In the genomic region with DNA sequence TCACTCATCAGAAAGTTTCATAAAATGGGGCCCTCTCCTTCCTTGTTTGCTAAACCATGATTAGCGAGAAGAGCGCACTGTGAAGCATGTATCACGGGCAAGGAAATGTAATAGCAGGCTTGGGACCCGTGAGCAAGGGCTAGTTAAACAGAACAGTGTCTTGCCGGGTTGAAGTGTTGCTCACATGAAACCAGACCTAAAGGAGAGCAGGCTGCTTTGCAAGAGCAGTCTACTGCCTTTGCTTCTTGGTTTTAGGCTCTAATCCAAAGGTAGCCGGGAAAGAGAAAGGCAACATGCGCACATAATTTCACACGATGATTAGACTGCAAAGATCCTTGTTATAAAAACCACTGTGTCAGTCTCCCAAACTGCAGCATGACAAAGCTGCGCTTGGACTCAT, we compare ENCODE assay signal across 10 mouse cellular contexts.
DNase-seq lines count a peak whose midpoint lies in the region; ATAC-seq and TF ChIP-seq lines count a peak whose summit lies in the region.
"Had no signal": no experiment of that assay in that cellular context is flagged by ENCODE, and none has a peak within 500 bp of the region (broad histone marks: within the 10 kb centered on the region; RNA-seq: fewer than 3 reads in every experiment).

No protein-coding gene starts in this region.

- peak overlapping the region; percentile 24 for H3K4me2 ChIP-seq in hindbrain, embryonic 12.5 days (replicated peaks)
- peak overlapping the region; percentile 43 for H3K4me2 ChIP-seq in midbrain, embryonic 16.5 days (ENCODE audit: low read length)
- no peak overlapping the region for H3K4me2 ChIP-seq in liver, embryonic 11.5 days

- H3K27ac ChIP-seq in hindbrain, embryonic 12.5 days: peak overlapping the region; percentile 81
- peak overlapping the region; percentile 81 for H3K27ac ChIP-seq in midbrain, embryonic 16.5 days (ENCODE audit: low read length)
- no peak overlapping the region for H3K27ac ChIP-seq in liver, embryonic 11.5 days (ENCODE audit: low read depth, low read length)

- DNase-seq in frontal cortex, postnatal 14 days (ENCODE audit: low spot score in 2 of 2): no peak
- peak; percentile 85 for DNase-seq in brain, embryonic 14.5 days (ENCODE audit: low read depth)
- no peak for DNase-seq in liver, embryonic 11.5 days (ENCODE audit: low spot score)
- no peak for DNase-seq in frontal cortex, postnatal 25 days (ENCODE audit: low spot score in 2 of 2)
- DNase-seq in B cell, adult 2 months: no peak
- DNase-seq: heart, adult 11 months; kidney, adult 2 months had no signal

- no peak for TF ChIP-seq CTCF in brain, embryonic 14.5 days (IDR thresholded peaks at IDR 0.05; ENCODE audit: borderline replicate concordance, extremely low read depth, insufficient read depth, insufficient read length)

- no peaks in the 10 kb centered on the region for H3K36me3 ChIP-seq in hindbrain, embryonic 12.5 days
- no peaks in the 10 kb centered on the region for H3K36me3 ChIP-seq in midbrain, embryonic 16.5 days (ENCODE audit: control insufficient read depth, insufficient read depth, low read length)
- H3K36me3 ChIP-seq in liver, embryonic 11.5 days (ENCODE audit: control insufficient read depth, insufficient read depth, low read length): no peaks in the 10 kb centered on the region

- H3K9me3 ChIP-seq in hindbrain, embryonic 12.5 days (replicated peaks): no peaks in the 10 kb centered on the region
- no peaks in the 10 kb centered on the region for H3K9me3 ChIP-seq in midbrain, embryonic 16.5 days (replicated peaks; ENCODE audit: control insufficient read depth, low read length, poor library complexity, severe bottlenecking)
- H3K9me3 ChIP-seq in liver, embryonic 11.5 days (ENCODE audit: control insufficient read depth, low read length): no peaks in the 10 kb centered on the region

- ATAC-seq in frontal cortex, adult (ENCODE audit: low TSS enrichment): peak; percentile 64
- no peak for ATAC-seq in hindbrain, embryonic 12.5 days (ENCODE audit: low FRiP score)
- ATAC-seq in midbrain, embryonic 16.5 days: peak; percentile 46; the same call in 1 of the 2 replicates
- no peak for ATAC-seq in liver, embryonic 11.5 days (replicated peaks; ENCODE audit: low FRiP score)

- H3K4me3 ChIP-seq in hindbrain, embryonic 12.5 days: no peak overlapping the region
- H3K4me3 ChIP-seq in midbrain, embryonic 16.5 days (ENCODE audit: low read depth, low read length): 0 out of 2 replicates have a peak overlapping the region, but pooled peaks have one; percentile 5
- H3K4me3 ChIP-seq in liver, embryonic 11.5 days (ENCODE audit: low read depth, low read length): no peak overlapping the region

- TF ChIP-seq POLR2A in brain, embryonic 14.5 days (IDR thresholded peaks at IDR 0.05; ENCODE audit: borderline replicate concordance, extremely low read depth, insufficient read depth, insufficient read length, poor library complexity, severe bottlenecking): no peak

- peak overlapping the region; percentile 27; the same call in 1 of the 2 replicates for H3K9ac ChIP-seq in hindbrain, embryonic 12.5 days
- peak overlapping the region; percentile 44; the same call in 1 of the 2 replicates for H3K9ac ChIP-seq in midbrain, embryonic 16.5 days (ENCODE audit: low read depth, low read length)
- no peak overlapping the region for H3K9ac ChIP-seq in liver, embryonic 11.5 days (ENCODE audit: low read depth, low read length)

- peaks cover 33% of the 10 kb centered on the region for H3K4me1 ChIP-seq in hindbrain, embryonic 12.5 days
- peaks cover 34% of the 10 kb centered on the region for H3K4me1 ChIP-seq in midbrain, embryonic 16.5 days (ENCODE audit: control insufficient read depth, insufficient read depth, low read length)
- no peaks in the 10 kb centered on the region for H3K4me1 ChIP-seq in liver, embryonic 11.5 days (replicated peaks; ENCODE audit: control insufficient read depth, insufficient read depth, low read length)

- H3K27me3 ChIP-seq in hindbrain, embryonic 12.5 days: no peaks in the 10 kb centered on the region
- no peaks in the 10 kb centered on the region for H3K27me3 ChIP-seq in midbrain, embryonic 16.5 days (ENCODE audit: control insufficient read depth, insufficient read depth, low read depth, low read length)
- H3K27me3 ChIP-seq in liver, embryonic 11.5 days (replicated peaks; ENCODE audit: control insufficient read depth, insufficient read depth, low read length): no peaks in the 10 kb centered on the region

- WGBS in hindbrain, embryonic 12.5 days: 52% methylated on average over 9 of the region's 9 CpGs
- WGBS in midbrain, embryonic 16.5 days: 21% methylated on average over 9 of the region's 9 CpGs
- WGBS in liver, embryonic 11.5 days: 71% methylated on average over 9 of the region's 9 CpGs

Comparison
In these comparisons a context has a peak if more than half of its experiments do, and no peak if none do; other contexts are left out.
1. ATAC-seq: peak in frontal cortex, adult (single experiment) and midbrain, embryonic 16.5 days (single experiment); none in hindbrain, embryonic 12.5 days (single experiment) and liver, embryonic 11.5 days (single experiment).